Mouse (Mus musculus) embryonic fibroblast, embryonic 13.5 days (primary cell): ENCODE data around the gene Plxdc1.

Experiments used
- CTCF ChIP-seq: IDR thresholded peaks from 2 replicates; pipeline ENCODE4 v1.5.1; 2011; ENCODE audit warnings: mild to moderate bottlenecking, control low read depth, low read length, moderate library complexity, borderline replicate concordance; ENCODE audit not compliant: insufficient read depth
- POLR2A ChIP-seq: IDR thresholded peaks from 2 replicates; pipeline ENCODE4 v1.6.1; 2011; ENCODE audit warnings: low read depth, mild to moderate bottlenecking, control low read depth, low read length, moderate library complexity

DNA sequence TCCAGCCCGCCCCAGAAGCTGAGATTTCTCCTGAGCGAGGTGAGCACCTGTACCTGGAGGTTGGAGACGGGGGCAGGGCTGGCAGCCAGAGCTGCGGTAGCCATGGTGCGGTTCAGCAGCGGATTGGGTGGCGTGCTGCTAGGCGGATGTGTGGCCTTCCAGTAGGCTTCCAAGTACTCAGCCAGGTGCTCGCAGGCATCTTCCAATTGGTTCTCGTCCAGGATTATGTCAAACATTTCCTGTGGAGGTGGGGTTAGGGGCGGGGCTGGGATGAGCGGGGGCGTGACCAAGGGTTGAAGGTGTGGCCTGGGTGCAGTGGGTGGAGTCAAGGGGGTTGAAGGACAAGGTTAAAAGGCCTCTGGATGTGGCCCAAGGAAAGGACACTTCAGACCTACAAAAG is 18.8 kb upstream of the Plxdc1 start:
- TF ChIP-seq CTCF (no peak), POLR2A (no peak)
